Mouse (Mus musculus) kidney, postnatal 36 days (tissue): ENCODE results near the gene Pofut2.
A peak's percentile ranks its signal among the peaks of the same experiment; 100 is the strongest.

Experiments used
- DNase-seq, 2 experiments: peaks; one replicate each; pipeline ENCODE4 v3.0.0; 2021 to 2022; ENCODE audit warnings: mixed read lengths in 2 of 2

Gene Pofut2

DNA sequence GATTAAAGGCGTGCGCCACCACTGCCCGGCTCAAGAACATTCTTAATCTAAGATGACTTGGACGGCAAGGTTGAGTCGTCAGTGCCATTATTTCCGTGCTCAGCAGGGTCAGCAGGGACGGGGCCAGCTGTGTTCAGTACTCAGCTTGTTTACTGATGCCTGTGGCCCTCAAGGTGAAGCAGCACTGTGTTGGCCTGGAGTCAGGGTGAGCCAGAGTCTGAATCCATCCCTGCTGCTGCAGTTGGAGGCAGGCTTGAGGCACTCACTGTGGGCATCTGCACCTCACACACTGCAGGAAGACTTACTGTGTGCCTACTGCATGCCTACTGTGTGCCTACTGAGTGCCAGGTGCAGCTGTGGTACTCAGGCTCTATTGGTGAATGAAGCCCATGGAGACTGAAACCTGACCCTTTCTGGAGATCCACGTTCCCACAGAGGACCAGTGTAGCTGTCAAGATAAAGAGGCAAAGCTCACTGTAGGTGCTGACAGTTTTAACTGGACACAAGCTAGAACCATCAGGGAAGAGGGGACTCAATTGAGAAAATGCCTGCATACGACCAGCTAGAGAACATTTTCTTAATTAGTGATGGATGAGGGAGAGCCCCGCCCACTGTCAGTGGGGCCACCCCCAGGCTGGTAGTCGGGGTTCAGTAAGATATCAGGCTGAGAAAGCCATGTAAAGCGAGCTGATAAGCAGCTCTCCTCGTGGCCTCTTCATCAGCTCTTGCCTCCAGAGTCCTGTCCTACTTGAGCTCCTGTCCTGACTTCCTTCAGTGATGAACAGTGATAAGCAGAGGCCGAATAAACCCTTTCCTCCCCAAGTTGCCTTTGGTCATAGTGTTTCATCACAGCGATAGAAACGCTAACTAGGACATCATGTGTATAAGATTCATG, 26.9 kb upstream of the Pofut2 start:
- no peak for DNase-seq

GRCm38 (mm10) chr10:77233230-77233629, 25.8 kb upstream of the Pofut2 start:
- no peak for DNase-seq

DNA sequence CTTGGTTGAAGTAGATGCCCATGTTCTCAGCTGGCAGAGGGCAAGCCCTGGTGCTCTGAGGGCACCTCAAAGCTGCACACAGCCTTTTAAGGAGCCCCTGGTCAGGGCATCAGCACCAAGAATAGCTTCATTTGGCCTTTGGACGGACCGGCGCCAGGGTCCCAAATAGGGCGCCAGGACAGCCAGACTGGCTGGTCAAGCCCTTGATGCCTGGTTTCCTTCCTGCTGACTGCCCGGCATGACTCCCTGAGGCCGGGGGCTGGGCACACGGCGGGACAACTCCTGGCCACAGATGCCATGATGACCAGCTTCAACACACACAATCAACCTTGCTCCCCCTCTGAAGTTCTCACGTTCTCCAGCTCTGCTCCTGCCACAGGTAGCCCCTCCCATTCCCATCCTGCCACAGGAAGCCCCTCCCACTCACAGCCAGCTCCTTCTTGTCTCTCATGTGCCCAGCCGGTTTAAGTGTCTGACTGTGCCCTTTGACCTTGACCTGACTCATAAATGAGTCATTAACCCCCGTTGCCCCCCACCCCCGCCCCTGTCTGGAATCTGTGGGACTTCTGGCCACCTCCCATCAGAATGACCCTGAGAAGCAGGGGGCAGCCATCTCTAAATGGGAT, 23.9 kb upstream of the Pofut2 start:
- DNase-seq = peak; percentile 42 to 47

- no peak for DNase-seq
Measured at GRCm38 (mm10) chr10:77237795-77238580, 21.0 kb upstream of the Pofut2 start.

DNA sequence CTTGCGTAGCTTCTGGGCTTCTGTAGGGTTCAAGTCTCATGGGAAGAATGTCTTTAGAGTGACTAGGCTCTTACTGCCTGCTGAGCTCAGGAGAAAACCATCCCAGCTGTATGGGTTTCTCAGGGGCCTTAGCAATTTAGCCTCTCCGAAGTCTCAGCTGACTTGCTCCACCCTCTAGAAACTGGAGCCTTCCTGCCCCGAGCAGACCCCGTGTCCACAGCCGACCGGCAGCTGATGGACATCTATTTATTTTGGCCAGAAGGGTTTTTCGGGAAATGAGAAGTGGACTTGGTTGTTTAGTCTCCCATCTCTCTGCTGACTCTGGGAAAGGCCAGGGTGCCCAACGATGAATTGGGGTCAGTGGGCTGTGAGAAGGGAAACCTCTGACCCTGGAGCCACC, 18.3 kb upstream of the Pofut2 start:
- peak in 1 of 2 experiments; percentile 48 for DNase-seq

GRCm38 (mm10) chr10:77242396-77242795, 16.6 kb upstream of the Pofut2 start:
- no peak for DNase-seq

GRCm38 (mm10) chr10:77242871-77243270, 16.1 kb upstream of the Pofut2 start:
- peak in 1 of 2 experiments; percentile 44 for DNase-seq

GRCm38 (mm10) chr10:77243572-77244161, 15.4 kb upstream of the Pofut2 start:
- DNase-seq = peak; percentile 14 to 21

GRCm38 (mm10) chr10:77244777-77245176, 14.2 kb upstream of the Pofut2 start:
- no peak for DNase-seq

DNA sequence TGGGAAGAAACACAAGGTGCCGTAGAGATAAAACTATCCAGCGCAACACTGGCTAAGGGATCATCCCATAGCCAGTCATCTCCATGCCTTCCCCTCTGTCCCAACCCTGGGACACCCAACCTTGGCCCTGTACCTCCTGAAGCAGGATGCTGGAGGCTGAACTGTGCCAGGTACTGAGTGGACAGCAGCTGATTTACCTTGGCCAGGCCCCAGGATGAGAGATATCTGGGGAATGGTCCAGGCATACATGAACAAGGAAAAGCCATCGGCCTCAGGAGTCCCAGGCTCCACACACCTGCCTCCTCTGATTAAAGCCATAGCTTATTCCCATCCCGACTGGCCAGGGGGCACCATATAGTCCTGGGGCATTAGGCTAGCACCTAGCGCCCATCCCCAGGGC, 12.0 kb upstream of the Pofut2 start:
- no peak for DNase-seq

DNA sequence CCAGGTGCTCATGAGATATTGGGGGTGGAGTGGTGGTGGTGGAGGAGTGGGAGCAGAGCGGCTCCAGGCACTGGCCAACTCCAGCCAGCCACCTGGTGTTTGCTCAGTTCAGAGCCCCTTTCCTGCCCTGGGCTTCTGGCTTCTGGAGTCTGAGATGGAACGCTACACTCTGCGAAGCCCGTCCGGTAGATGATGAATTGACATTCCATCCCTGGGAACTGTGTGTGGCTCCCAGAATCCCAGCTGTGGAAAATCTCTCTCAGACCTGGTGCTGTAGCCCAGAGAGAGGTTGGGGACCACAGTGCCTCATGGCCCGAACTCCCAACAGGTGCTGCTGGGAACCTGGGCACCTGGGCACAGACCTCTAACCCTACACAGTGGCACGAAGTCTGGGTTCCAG, 11.3 kb upstream of the Pofut2 start:
- DNase-seq = no peak

GRCm38 (mm10) chr10:77251223-77251783, 7.7 kb upstream of the Pofut2 start:
- peak; percentile 40 to 61 for DNase-seq

DNA sequence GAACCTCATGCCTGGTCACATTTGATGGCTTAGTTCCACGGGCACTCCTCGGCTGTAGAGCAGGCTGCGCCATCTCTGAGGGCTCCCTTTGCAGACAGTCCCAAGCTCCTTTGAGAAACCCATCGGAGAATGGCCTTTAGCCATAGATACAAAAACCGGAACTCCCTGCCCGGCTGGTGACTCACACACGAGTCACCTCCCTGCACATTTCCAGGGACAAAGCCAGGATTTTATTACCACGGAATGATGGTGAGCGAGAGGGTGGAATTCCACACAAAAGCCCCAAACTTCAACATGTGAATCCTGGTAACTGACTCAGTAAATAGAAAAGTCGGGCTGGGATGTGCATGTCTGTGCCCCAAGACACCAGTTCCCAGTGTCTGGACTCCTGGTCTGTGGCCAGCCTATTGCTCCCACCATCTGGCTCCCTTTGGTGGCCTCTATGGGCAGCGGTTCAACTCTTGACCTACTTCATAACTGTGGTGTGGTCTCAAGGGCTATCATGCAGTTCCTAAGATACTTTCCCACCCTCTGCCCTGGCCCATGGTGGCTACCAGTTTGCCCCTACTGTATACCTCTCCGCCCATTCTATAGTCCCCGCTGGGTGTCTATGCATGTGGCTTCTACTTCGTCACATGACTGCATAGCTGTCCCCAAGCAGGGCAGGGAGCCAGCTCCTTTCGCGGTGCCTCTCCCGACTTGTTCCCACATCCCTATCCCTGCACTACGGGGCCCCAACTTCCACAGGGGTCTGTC, 7.1 kb upstream of the Pofut2 start:
- peak; percentile 47 to 56 for DNase-seq

DNA sequence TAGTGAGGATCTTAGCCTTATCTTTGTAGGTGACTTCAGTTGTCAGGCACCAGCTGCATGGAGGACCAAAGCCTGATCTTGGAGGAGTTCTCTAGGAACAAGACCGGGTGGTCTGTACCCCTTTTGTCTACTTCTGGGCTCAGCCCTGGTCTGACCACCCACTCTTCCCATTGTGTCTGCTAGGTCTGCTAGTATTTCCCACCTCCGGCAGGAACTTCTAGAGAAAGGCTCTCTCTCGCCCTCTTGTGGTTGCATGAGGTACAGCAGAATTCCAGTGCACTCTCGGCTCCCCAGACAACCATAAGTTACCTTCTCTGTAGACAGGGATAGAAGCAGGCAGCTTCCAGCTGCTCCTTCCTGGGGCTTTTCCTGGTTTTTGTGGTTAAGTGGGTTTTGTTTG, 6.2 kb upstream of the Pofut2 start:
- peak; percentile 76 to 89 for DNase-seq

GRCm38 (mm10) chr10:77255231-77255630, 3.8 kb upstream of the Pofut2 start:
- DNase-seq = no peak

- DNase-seq = no peak
Measured at GRCm38 (mm10) chr10:77255676-77256075, 3.3 kb upstream of the Pofut2 start.

DNA sequence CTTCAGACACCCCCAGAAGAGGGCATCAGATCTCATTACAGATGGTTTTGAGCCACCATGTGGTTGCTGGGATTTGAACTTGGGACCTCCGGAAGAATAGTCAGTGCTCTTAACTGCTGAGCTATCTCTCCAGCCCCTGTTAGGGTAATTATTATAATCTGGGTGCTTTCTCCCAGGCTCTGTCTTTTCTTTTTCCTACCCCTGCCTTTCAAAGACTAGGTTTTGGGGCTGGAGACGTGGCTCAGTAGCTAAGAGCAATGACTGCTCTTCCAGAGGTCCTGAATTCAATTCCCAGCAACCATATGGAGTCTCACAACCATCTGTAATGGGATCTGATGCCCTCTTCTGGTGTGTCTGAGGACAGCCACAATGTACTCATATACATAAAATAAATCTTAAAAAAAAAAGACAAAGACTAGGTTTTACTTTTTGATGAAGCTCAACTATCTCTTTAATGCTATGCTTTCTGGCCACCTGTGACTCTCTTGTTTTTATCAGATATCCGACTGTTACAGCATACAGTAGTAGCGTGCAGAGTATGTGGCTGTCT, 902 bp upstream of the Pofut2 start:
- no peak for DNase-seq

DNA sequence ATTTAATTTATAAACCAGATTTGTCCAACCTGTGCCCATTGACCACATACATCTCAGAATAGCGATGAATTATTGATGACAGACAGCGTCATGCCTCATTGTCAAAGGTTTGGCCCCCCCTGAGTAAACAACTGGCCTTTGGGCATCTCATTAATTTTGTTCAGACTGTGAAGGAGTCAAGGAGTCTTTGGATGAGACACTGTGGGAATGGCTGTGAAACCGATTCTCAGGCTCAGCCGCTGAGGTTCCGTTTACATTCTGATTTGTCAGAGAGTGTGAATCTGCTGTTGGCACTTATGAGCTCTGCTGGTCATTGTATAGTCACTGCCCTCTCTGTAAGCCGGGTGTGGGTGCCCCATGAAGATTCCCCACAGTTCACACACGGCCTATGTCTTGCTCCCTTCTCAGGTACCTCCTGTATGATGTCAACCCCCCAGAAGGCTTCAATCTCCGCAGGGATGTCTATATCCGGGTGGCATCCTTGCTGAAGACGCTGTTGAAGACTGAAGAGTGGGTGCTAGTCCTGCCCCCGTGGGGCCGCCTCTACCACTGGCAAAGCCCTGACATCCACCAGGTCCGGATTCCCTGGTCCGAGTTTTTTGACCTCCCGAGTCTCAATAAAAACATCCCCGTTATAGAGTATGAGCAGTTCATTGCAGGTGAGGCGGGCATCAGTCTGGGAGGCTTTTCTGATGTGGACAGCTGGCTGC, 1.3 kb downstream of the Pofut2 start:
- DNase-seq = no peak

DNA sequence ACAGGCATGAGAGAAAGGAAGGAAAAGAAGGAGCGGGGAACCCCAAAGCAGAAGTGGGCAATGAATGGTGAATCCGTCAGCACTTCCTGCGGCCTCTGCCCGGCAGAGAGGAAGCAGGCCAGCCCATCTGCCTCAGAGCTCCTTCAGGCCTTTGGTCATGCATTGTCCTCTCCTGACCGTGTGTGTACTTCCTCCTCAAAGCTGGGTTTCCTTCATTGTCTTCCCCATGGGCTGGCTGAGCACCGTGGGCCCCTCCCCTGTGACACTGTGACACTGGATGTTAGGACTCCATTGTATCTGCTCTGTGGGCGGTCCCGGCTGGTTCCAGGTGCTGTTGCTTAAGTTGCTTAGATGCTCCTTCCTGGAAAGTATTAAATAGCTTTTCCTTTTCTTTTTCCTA, 7.3 kb downstream of the Pofut2 start:
- peak; percentile 41 to 50 for DNase-seq

- no peak for DNase-seq
Measured at GRCm38 (mm10) chr10:77267027-77267426, 8.0 kb downstream of the Pofut2 start.

- no peak for DNase-seq
Measured at GRCm38 (mm10) chr10:77269129-77269528, 10.1 kb downstream of the Pofut2 start.
